Mouse (Mus musculus) lung, embryonic 14.5 days (tissue): Measurements from ENCODE around the gene Ccdc77. TPM values are rescaled to one million over a fixed set of nuclear protein-coding genes. Genes with fewer than 3 reads are reported as not detected.
A peak's percentile ranks its signal among the peaks of the same experiment; 100 is the strongest.
"Not testable (repeated sequence)": the region's sequence is repeated elsewhere in the genome, so short reads cannot be mapped to it uniquely, and the experiment has no call there.

Source experiments
- ATAC-seq: fragments of 200-750 bp; cut with Nextera tagmentation; 2 replicates; pipeline ENCODE4 v1.8.0; 2017; ENCODE audit warnings: mild to moderate bottlenecking, moderate TSS enrichment, moderate library complexity; ENCODE audit not compliant: insufficient read depth
- DNase-seq: peaks from one replicate; pipeline ENCODE4 v3.0.0-alpha.2; 2015
- H3K27ac ChIP-seq: fragments of 300-500 bp; sonication (generic); 2 replicates; pipeline ENCODE4 v1.5.1; 2014; ENCODE audit warnings: low read depth, mild to moderate bottlenecking, moderate library complexity
- H3K27me3 ChIP-seq: fragments of 300-500 bp; sonication (generic); 2 replicates; pipeline ENCODE4 v1.6.1; 2014; ENCODE audit warnings: low read length, control low read depth; ENCODE audit not compliant: insufficient read depth
- H3K36me3 ChIP-seq: fragments of 300-500 bp; sonication (generic); 2 replicates; pipeline ENCODE4 v1.6.1; 2014; ENCODE audit warnings: control low read depth; ENCODE audit not compliant: insufficient read depth
- H3K4me1 ChIP-seq: fragments of 300-500 bp; sonication (generic); 2 replicates; pipeline ENCODE4 v1.6.1; 2014; ENCODE audit warnings: antibody characterized with exemption, control low read depth; ENCODE audit not compliant: insufficient read depth
- H3K4me2 ChIP-seq: fragments of 300-500 bp; sonication (generic); 2 replicates; pipeline ENCODE4 v1.6.1; 2014; ENCODE audit warnings: mild to moderate bottlenecking
- H3K4me3 ChIP-seq: fragments of 300-500 bp; sonication (generic); 2 replicates; pipeline ENCODE4 v1.5.1; 2014; ENCODE audit warnings: low read depth, low read length
- H3K9ac ChIP-seq: fragments of 300-500 bp; sonication (generic); 2 replicates; pipeline ENCODE4 v1.6.1; 2014
- H3K9me3 ChIP-seq: fragments of 300-500 bp; sonication (generic); 2 replicates; pipeline ENCODE4 v1.6.1; 2016; ENCODE audit warnings: low read depth, low read length, control low read depth
- CTCF ChIP-seq: IDR thresholded peaks from 2 replicates; pipeline ENCODE4 v1.5.1; 2016; ENCODE audit warnings: antibody characterized with exemption, low read depth
- WGBS: fragments of 180-500 bp; shearing (Covaris S2); extraction: QIAGEN DNeasy Blood & Tissue Kit; methylation state at CpG from one replicate; pipeline ENCODE4 v1.1.7; 2014; 5-methylcytosine and 5-hydroxymethylcytosine counted together
- polyA plus RNA-seq: library from polyadenylated mRNA; unstranded; fragments of >200 nt; fragmentation: Nextera tagmentation; extraction: Ambion mirVana; gene quantifications from 2 replicates; pipeline ENCODE4 v1.2.1, GENCODE M21; 2014

Ccdc77 gene
- polyA plus RNA-seq, 1 experiment from 2014 or later: 26.5 TPM

- no peak overlapping the region for H3K27ac ChIP-seq
- 36% methylated on average over 3 of the region's 3 CpGs for WGBS
- DNase-seq (no peak), ATAC-seq (no peak)
- H3K36me3 ChIP-seq: no peaks in the 10 kb centered on the region
- TF ChIP-seq CTCF: no peak
- H3K9me3 ChIP-seq: no peaks in the 10 kb centered on the region
- H3K27me3 ChIP-seq: no peaks in the 10 kb centered on the region
- H3K4me3 ChIP-seq: no peak overlapping the region
- H3K9ac ChIP-seq: no peak overlapping the region
- H3K4me1 ChIP-seq: no peaks in the 10 kb centered on the region
- no peak overlapping the region for H3K4me2 ChIP-seq
These were observed 54.4 kb downstream of the Ccdc77 start for GRCm38 (mm10) chr6:120309787-120310186.

DNA sequence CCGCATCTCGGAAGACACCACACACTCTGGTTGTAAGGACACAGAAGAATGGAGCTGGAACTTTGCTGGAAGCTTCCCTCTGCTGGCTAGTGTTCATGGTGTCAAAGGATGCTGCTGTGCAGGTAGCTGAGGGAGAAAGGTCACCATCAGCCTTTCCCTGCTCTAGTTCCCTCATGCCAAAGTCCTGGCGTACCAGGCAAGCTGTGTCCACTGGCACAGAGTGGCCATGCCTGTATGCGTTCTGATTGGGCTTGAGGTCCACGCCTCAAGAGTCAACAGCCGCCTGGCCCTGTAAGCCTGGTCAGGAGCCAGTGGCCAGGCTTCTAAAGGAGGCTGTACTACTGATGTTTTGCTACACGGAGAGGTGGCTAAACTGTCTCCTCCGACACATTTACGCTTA, 54.8 kb downstream of the Ccdc77 start:
- Histone ChIP-seq H3K36me3 (no peaks in the 10 kb centered on the region), H3K4me1 (no peaks in the 10 kb centered on the region), H3K27ac (no peak overlapping the region), H3K9ac (no peak overlapping the region), H3K27me3 (no peaks in the 10 kb centered on the region), H3K4me2 (no peak overlapping the region), H3K9me3 (no peaks in the 10 kb centered on the region), H3K4me3 (no peak overlapping the region)
- WGBS: 62% methylated on average over 9 of the region's 9 CpGs
- TF ChIP-seq CTCF: no peak
- no peak for DNase-seq
- no peak for ATAC-seq

GRCm38 (mm10) chr6:120306859-120307594, 57.1 kb downstream of the Ccdc77 start:
- Histone ChIP-seq H3K36me3 (no peaks in the 10 kb centered on the region), H3K27ac (no peak overlapping the region), H3K4me3 (no peak overlapping the region), H3K4me2 (no peak overlapping the region), H3K27me3 (no peaks in the 10 kb centered on the region), H3K9ac (no peak overlapping the region), H3K9me3 (no peaks in the 10 kb centered on the region), H3K4me1 (no peaks in the 10 kb centered on the region)
- TF ChIP-seq CTCF: no peak
- peak; percentile 31; the same call in 1 of the 2 replicates for ATAC-seq
- peak; percentile 44 for DNase-seq
- WGBS: 66% methylated on average over 3 of the region's 3 CpGs

DNA sequence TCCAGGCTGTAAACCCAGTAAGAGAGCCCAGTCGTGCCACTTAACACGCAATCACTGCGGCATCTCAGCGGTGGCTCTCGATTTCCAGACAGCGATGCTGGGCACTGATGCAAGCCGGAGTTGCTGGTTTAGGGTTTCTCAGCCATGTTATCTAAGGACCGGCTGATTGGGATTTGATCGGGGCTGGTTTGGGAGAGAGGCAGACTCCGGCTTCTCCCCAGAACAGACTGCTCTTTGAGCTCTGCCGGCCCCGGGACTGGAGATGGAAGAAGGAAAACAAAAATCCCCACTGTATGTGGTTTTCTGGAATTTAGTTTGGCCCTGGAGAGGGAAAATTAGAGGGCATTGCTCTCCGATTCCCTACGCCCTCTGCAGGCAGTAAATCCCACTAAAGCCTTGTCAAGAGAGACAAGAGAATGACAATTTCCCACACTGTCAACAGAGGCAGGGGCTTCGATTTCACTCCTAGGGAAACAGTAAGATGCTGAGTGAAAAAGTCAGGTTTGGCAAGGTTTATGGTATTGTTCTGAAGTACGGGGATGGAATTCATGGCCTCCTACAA, 61.3 kb downstream of the Ccdc77 start:
- H3K9me3 ChIP-seq: no peaks in the 10 kb centered on the region
- peak overlapping the region; percentile 51 for H3K4me2 ChIP-seq
- ATAC-seq: no peak
- no peak overlapping the region for H3K9ac ChIP-seq
- peak overlapping the region; percentile 12; the same call in 1 of the 2 replicates for H3K4me3 ChIP-seq
- no peaks in the 10 kb centered on the region for H3K27me3 ChIP-seq
- 17% methylated on average over 16 of the region's 16 CpGs for WGBS
- H3K4me1 ChIP-seq: no peaks in the 10 kb centered on the region
- peak; percentile 56 for DNase-seq
- peak; percentile 55 for TF ChIP-seq CTCF
- no peak overlapping the region for H3K27ac ChIP-seq
- H3K36me3 ChIP-seq: no peaks in the 10 kb centered on the region

GRCm38 (mm10) chr6:120301137-120301536, 63.0 kb downstream of the Ccdc77 start:
- Histone ChIP-seq H3K36me3 (no peaks in the 10 kb centered on the region), H3K4me1 (no peaks in the 10 kb centered on the region), H3K4me2 (no peak overlapping the region), H3K9ac (no peak overlapping the region), H3K4me3 (no peak overlapping the region), H3K27me3 (no peaks in the 10 kb centered on the region), H3K9me3 (no peaks in the 10 kb centered on the region), H3K27ac (no peak overlapping the region)
- no peak for ATAC-seq
- peak; percentile 75 for DNase-seq
- WGBS: 15% methylated on average over 6 of the region's 6 CpGs
- TF ChIP-seq CTCF: peak; percentile 71

GRCm38 (mm10) chr6:120296589-120296988, 67.6 kb downstream of the Ccdc77 start:
- H3K27me3 ChIP-seq: peaks cover 20% of the 10 kb centered on the region
- H3K9me3 ChIP-seq, ATAC-seq, H3K36me3 ChIP-seq, H3K4me1 ChIP-seq, H3K27ac ChIP-seq, H3K4me2 ChIP-seq, DNase-seq, H3K4me3 ChIP-seq, H3K9ac ChIP-seq: not testable (repeated sequence)
- TF ChIP-seq CTCF: peak; percentile 36; the same call in 1 of the 2 replicates
- WGBS: 90% methylated on average over 2 of the region's 2 CpGs

GRCm38 (mm10) chr6:120294785-120295133, 69.4 kb downstream of the Ccdc77 start:
- Histone ChIP-seq H3K36me3 (no peaks in the 10 kb centered on the region), H3K9me3 (no peaks in the 10 kb centered on the region), H3K4me1 (no peaks in the 10 kb centered on the region), H3K27me3 (peaks cover 20% of the 10 kb centered on the region), H3K4me2 (peak overlapping the region; percentile 98), H3K27ac (peak overlapping the region; percentile 54; the same call in 1 of the 2 replicates), H3K4me3 (peak overlapping the region; percentile 57), H3K9ac (peak overlapping the region; percentile 52)
- no peak for TF ChIP-seq CTCF
- ATAC-seq (peak; percentile 85), DNase-seq (peak; percentile 71)
- under 1% methylated on average over 16 of the region's 16 CpGs for whole genome bisulfite sequencing
